Mouse (Mus musculus) urinary bladder, postnatal 36 days (tissue): ENCODE data around the gene Thsd7b.

Experiments used
- DNase-seq, 2 experiments: peaks; one replicate each; pipeline ENCODE4 v3.0.0; 2022; ENCODE audit warnings: low spot score in 2 of 2, mixed read lengths in 1 of 2

Thsd7b gene

GRCm38 (mm10) chr1:129272982-129273937, at the start of gene Thsd7b:
Thsd7b (plus strand) TSS chr1:129273302.
- no peak for DNase-seq

- peak in 1 of 2 experiments; percentile 1 for DNase-seq
These were observed 28.8 kb upstream of the Thsd7b start for GRCm38 (mm10) chr1:129244292-129244691.

DNA sequence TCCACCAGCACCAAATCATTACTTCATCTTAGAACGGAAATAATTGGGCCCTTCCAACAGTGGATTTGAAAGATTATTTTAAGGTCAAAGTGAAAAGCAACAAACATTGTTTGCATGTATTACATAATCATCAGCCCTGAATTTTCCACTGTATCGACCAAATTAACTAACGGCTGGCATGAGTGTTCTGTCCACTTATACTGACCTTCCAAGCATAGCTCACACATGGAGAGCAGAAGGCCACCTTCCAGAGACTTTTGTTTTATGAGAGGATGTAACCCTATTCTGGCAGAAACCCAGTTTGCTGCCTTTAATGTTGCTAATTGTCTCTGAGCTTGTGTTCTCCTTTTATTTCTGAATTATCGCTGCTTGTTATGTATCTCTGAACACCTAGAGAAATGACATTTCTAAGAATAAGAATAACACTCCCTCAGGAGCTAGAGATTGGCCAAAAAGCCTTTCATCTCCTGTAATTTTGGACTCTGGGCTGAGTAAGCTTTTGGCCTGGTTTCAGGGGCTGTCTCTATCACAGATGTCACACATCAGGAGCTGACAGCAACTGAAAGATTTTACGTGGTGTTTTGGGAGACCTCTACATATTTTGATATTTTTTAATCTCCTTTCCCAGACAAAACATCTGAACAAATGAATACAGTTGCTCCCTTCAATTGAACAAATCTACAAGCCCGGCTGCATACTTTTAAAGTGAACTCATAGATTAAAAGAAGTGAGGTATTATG, 22.2 kb upstream of the Thsd7b start:
- DNase-seq = no peak

GRCm38 (mm10) chr1:129266684-129267083, 6.4 kb upstream of the Thsd7b start:
- no peak for DNase-seq

DNA sequence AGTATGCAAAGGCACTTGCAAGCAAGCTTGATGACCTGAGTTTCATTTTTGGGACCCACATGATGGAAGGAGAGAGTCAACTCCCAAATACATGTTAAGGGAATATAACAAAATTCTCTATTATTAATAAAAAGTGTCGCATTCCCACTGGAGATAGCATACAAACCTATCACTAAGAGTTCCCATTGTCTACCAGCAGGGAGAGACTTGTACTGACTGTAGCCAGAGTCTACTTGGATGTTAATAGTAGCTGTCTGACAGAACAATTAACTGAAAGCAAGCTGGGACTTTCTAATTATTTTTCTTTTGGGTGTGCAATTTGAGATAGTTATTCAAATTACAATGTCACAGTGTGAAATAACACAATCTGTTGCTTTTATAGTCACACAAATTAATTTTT, 31.1 kb downstream of the Thsd7b start:
- DNase-seq = no peak

- DNase-seq = no peak
These were observed 51.3 kb downstream of the Thsd7b start for GRCm38 (mm10) chr1:129324388-129324787.

GRCm38 (mm10) chr1:129324798-129325197, 51.7 kb downstream of the Thsd7b start:
- DNase-seq = no peak

DNA sequence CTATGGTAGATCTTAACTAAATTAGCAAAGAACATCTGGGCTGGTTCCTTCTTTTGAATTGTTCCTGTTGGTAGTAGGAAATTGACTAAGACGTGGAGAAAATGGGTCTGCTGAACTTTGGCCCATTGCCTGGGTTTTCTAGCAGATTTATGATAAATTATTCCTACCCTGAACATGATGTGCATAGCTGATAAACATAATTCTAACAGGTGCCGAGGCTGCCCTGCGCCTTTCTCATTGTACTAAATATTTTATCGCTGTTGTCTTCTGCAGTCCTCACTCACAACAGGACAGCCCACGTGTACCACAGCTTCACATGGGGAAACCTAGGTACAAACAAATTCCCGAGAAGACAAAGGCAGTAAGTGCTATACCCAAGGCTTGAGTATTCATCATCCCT, 83.5 kb downstream of the Thsd7b start:
- DNase-seq = no peak

- DNase-seq = no peak
These were observed 84.3 kb downstream of the Thsd7b start for GRCm38 (mm10) chr1:129357378-129357777.

DNA sequence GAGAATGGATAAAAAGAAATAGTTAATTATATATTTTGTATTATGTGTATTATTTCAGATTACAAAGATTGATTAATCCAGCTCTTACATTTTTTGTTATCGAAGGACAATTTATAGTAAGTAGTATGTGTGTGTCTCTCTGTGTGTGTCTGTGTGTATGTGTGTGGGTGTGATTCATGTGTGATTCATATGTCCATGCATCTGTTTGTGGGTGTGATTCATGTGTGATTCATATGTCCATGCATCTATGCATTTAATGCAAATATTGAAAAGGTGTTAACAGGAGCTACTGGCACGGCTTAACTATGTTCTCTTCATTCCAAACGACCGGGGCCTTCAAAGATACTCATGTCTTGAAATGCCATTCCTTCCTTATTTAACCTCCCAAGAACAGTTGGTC, 90.3 kb downstream of the Thsd7b start:
- DNase-seq = no peak

GRCm38 (mm10) chr1:129364828-129365227, 91.7 kb downstream of the Thsd7b start:
- DNase-seq = no peak

DNA sequence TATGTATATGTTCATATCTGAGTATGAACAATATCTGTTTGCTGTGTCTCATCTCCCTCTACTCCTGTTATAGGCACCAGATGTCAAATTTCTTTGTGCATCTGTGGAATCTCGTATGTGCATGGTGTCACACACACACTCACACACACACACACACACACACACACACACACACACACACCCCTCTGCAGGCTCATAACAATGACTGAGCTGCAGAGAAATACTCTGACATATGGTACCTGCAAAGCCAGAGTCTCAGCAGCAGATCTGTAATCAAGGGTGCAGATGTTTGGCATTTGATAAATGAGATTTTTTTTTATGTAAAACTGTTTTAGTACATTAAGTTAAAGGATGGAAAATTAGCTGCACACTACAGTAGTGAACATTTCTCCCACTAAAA, 92.5 kb downstream of the Thsd7b start:
- no peak for DNase-seq

DNA sequence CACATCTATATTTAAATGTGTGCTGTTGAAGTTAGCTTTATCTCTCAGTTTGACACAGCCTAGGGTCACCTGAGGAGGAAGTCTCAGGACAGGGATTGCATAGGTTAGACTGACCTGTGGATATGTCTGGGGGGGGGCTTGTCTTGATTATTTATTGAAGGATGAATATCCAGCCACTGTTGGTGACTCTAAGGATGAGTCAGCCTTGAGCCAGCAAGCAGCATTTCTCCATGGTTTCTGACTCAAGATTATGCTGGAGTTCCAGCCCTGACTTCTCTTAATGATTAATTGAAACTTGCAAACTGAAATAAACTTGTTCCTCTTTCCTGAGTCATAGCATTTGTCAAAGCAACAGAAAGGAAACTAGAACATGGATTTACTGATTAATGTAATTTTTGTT, 113.4 kb downstream of the Thsd7b start:
- no peak for DNase-seq

DNA sequence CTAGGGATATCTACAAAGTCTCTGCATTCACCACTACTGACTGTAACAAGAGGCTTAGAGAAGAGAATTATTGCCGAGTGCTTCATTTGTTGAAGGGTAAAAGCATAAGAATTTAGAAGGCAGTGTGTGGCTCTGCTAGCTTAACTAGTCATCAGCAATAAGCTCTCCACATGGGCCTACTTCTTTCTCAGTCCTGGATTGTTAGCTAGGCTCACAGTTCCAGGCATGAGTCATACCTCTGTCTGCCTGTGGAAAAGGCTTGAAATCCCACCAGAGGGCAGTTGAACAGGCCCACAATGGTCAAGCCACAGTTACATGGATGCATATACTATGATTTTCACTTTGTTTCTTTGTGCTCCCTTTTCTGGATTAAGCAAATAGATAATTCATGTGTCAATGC, 138.5 kb downstream of the Thsd7b start:
- DNase-seq = no peak

DNA sequence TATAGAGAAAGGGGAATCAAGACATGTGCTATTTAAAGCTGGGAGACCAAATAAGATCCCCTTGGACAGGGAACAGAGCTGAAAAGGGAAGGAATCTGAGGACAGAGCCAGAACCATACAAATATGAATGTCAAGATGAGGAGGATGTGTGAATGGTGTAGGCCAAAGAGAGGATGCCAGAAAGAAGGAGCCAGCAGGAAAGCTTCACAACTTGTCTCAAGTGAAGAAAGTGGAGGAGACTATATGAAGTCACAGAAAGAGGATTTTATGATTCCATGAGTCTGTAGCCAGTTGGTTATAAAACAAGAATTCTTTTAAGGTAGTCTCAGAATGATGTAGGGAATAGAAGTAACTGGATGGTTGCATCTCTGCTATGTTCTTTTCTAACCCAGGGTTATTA, 148.5 kb downstream of the Thsd7b start:
- no peak for DNase-seq

- no peak for DNase-seq
These were observed 191.3 kb downstream of the Thsd7b start for GRCm38 (mm10) chr1:129464414-129464813.

GRCm38 (mm10) chr1:129473504-129473903, 200.4 kb downstream of the Thsd7b start:
- DNase-seq = no peak

GRCm38 (mm10) chr1:129484266-129485031, 211.3 kb downstream of the Thsd7b start:
- DNase-seq = no peak

DNA sequence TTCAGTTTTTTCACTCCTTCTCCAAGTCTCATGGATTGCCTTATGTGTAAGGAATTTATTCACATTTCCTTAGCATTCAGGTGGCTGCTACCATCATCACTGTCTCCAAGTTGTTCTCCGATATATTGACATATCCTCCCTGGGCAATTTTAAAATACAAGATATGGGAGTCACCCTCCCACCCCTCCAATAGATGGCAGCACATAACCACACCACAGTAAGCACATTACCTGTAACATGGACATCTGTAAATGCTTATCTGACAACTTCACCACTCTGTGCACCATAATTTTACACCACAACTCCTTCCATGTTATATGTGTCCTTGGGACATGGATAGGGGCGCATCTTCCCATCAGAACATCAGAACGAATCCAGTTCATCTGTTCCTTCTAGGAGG, 218.0 kb downstream of the Thsd7b start:
- no peak for DNase-seq

DNA sequence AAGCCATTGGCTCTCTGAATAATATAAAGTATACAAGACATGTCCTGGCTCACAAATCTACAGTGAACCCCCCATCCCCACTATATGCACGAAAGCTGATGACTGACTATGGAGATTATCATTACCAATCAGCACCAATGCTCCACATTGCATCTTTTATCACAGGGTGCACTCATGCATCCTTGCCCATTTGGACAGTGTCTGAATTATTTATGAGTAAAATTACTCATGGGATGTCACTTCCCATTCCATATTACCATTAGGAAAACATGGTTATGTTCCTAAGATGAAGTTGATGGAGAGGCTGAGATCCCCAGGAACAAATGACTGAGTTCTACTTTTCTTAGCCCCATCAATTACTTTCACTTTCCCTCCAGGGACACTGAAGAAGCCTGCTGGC, 220.8 kb downstream of the Thsd7b start:
- no peak for DNase-seq

DNA sequence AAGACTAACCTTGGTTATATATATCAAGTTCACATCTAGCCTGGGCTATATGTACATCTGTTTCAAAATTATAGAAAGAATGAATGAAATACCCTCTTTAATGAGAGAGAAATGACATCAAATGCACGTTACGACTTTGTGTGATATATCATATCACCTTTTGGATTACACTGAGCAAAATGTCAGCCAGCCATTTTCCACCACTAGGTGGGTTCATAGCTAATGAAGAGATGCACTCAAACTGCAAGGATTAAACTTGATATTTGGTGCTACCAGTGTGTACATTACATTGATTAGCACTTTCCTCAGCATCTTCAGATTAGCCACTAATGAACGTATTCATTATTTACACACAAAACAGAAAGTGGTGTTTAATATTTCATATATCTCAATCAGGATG, 228.6 kb downstream of the Thsd7b start:
- DNase-seq = no peak

DNA sequence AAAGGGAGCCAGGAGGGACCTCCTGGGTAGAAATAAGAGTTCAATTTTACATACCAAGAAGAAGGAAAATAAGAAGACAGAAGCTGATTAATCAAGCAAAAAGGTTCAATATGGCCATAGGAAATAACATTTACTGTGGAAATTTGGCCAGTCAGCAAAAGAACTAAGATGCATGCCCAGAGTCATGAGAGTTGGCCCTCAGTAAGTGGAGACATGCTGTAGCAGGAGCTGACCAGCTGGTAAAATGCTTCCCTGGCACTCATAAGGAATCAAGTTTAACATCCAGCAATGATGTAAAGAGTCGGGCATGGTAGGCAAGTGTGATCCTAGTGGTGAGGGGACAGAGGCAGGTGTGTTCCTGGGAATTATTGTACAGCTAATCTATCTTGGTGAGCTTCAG, 243.3 kb downstream of the Thsd7b start:
- no peak for DNase-seq
